Mouse (Mus musculus): ENCODE results near the gene Unc93b1. TPM values are rescaled to one million over a fixed set of nuclear protein-coding genes. Genes with fewer than 3 reads are reported as not detected.
A peak's percentile ranks its signal among the peaks of the same experiment; 100 is the strongest.

The Unc93b1 gene
- 4.4 and 5.0 TPM in 2 replicates for polyA plus RNA-seq (2016; fragmentation: Nextera tagmentation; extraction: Ambion mirVana)

DNA sequence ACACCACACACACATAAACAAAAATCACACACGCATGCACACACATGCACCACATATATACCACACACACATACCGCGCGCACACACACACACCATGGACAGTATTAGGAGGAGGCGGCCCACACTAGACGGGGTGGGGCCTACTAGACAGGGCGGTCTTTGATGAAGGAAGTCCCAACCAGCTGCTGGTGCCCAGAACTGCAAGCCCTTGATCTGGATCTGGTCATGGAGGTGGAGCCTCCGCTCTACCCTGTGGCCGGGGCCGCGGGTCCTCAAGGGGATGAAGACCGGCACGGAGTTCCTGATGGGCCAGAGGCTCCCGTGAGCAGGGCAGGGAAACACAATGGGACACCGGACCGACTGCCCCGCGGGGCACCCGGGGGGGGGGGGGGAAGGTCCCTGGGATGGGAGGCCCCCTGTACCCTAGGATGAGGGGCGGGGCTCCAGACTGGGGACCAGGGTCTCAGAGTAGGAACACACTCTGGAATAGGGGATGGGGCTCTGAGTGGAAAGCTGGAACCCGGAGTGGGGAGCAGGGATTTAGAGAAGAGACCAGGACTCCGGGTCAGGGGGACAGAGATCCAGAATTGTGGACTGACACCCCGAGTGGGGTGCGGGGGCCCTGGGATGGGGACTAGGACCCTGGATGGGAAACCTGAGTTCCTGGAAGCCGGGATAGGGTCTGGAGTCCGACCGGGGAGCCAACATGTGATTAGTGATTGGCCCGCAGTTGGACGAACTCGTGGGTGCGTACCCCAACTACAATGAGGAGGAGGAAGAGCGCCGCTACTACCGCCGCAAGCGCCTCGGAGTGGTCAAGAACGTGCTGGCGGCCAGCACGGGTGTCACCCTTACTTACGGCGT lies at the start of gene Unc93b1:
Gene Unc93b1, plus strand, starts transcription at position 155 of the 864 bp plus-strand sequence.
- no peaks in the 10 kb centered on the region for H3K9me3 ChIP-seq
- no peaks in the 10 kb centered on the region for H3K36me3 ChIP-seq
- peak within 1 kb of the TSS; percentile 70 for H3K4me3 ChIP-seq
- peak within 1 kb of the TSS; percentile 79 for H3K27ac ChIP-seq
- peaks cover 19% of the 10 kb centered on the region for H3K27me3 ChIP-seq (ENCODE audit: insufficient read depth, poor library complexity, severe bottlenecking)
- WGBS: 6% methylated on average over 42 of the region's 42 CpGs
- DNase-seq (ENCODE audit: low spot score): no peak
- H3K4me1 ChIP-seq: peaks cover 22% of the 10 kb centered on the region

DNA sequence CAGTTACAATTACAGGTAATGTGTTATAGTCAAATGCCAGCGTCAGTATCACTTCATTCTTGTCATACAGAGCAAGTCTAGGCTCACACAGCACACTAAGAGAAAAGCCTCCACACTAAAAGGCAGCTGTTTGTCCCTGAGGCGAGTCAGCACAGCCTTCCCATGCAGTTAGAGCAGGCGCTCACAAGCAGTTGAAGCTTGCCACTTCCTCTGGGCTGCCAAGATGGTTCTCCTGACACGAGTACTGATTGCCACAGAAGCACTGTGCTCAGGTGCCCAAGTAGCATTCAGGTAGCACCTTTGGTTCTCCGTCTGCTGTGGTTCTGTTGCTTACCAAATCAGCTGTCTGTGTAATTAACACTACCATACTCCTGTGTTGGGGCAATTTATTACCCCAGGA lies 45.9 kb upstream of the Unc93b1 start:
- 91% methylated on average over 5 of the region's 5 CpGs for WGBS
- peak; percentile 70 for DNase-seq (ENCODE audit: low spot score)
- Histone ChIP-seq H3K9me3 (no peaks in the 10 kb centered on the region), H3K27ac (no peak overlapping the region), H3K4me3 (no peak overlapping the region), H3K27me3 (ENCODE audit: insufficient read depth, poor library complexity, severe bottlenecking) (no peaks in the 10 kb centered on the region), H3K4me1 (peaks cover 22% of the 10 kb centered on the region), H3K36me3 (peaks cover 76% of the 10 kb centered on the region)

DNA sequence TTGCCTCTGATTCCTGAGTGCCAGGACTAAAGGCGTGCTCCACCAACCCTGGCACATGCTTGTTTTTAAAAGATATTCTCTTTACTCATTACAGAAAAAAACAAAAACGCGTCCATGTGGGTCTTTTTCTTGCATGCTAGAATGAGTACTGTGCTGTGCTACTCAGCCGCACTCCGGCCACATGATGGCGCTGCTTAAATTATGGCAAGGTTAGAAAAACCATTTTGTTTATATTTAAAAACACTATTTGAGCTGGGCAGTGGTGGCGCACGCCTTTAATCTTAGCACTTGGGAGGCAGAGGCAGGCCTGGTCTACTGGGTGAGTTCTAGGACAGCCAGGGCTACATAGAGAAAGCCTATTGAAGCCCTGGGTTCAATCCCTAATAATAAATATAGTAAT lies 44.8 kb upstream of the Unc93b1 start:
- peaks cover 87% of the 10 kb centered on the region for H3K36me3 ChIP-seq

DNA sequence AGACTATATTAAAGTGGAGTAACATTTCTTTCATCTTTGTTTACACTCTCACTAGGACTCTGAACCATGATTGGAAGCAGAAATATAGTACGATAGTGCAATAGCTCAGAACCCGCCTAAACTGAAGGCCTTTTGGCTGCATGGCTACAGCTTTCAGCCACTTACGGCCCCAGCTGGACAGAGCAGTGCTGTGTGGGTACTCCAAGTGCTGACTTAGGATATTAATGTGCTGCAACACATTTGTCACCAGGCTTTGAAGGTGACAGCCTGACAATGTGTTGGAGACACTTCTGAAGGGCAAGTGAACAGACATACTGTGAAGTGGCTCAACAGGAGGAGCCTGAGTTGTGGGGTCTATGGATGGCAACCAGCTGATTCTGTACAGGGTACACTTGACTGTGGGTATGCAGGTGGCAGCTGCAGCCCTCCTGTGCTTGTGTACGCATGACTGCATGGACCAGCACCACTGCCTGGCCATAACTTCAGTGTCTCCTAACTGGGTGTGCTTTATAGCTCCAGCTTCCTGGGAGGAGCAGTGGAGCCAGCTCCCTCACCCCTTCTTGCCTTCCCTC lies 41.4 kb upstream of the Unc93b1 start:
- DNase-seq (ENCODE audit: low spot score): no peak
- H3K36me3 ChIP-seq: peaks cover 95% of the 10 kb centered on the region
- peaks cover 38% of the 10 kb centered on the region for H3K4me1 ChIP-seq
- no peaks in the 10 kb centered on the region for H3K9me3 ChIP-seq
- H3K4me3 ChIP-seq: no peak overlapping the region
- no peaks in the 10 kb centered on the region for H3K27me3 ChIP-seq (ENCODE audit: insufficient read depth, poor library complexity, severe bottlenecking)
- H3K27ac ChIP-seq: peak overlapping the region; percentile 56
- 70% methylated on average over 4 of the region's 4 CpGs for WGBS

More for the DNA sequence above, 44.8 kb upstream of the Unc93b1 start:
- Histone ChIP-seq H3K9me3 (no peaks in the 10 kb centered on the region), H3K4me1 (peaks cover 22% of the 10 kb centered on the region), H3K27ac (no peak overlapping the region), H3K4me3 (no peak overlapping the region), H3K27me3 (ENCODE audit: insufficient read depth, poor library complexity, severe bottlenecking) (no peaks in the 10 kb centered on the region)
- WGBS: 88% methylated on average over 8 of the region's 8 CpGs
- peak; percentile 46 for DNase-seq (ENCODE audit: low spot score)

DNA sequence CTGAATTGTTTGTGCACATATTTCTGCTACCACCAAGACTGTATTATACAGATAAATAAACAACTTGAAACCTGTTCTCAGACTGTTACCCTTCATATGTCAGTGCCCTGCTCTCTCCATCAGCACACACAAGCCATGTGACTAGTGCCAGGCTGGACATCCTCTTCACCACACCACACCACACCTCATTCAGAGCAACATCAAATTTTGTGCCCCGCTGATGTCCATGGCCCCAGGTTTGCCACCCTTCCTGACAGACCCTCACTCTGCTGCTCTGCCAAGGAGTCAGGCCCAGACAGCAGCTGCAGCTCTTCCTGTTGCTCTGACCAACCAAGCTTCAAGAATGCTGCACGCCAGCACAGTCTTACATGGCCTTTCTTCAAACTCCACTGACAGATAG lies 40.7 kb upstream of the Unc93b1 start:
- peaks cover 38% of the 10 kb centered on the region for H3K4me1 ChIP-seq
- H3K9me3 ChIP-seq: no peaks in the 10 kb centered on the region
- DNase-seq (ENCODE audit: low spot score): no peak
- H3K36me3 ChIP-seq: peaks cover 92% of the 10 kb centered on the region
- no peak overlapping the region for H3K4me3 ChIP-seq
- no peak overlapping the region for H3K27ac ChIP-seq
- no peaks in the 10 kb centered on the region for H3K27me3 ChIP-seq (ENCODE audit: insufficient read depth, poor library complexity, severe bottlenecking)
- 87% methylated on average over 2 of the region's 2 CpGs for WGBS

DNA sequence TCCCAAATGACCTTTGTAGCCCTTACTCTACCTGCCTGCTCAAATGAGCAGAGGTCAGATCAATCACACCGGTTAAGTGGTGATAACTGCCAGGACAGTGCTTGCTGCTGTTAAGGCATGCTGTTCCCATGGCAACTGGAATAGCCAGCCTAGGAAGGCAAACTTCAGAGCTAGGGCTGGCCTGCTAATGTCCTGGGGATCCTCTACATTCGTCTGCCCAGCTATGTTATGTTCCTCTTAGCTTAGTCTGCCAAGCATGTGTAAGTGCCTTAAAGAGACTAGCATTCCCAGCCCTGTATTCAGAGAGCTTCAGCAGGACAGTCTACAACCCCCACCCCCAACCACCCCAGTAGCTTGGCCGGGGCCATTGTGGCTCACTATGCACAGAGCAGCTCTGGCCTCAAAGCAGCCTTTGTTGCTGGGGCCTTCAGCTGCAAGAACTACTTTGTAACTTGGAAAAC lies 39.8 kb upstream of the Unc93b1 start:
- Histone ChIP-seq H3K4me3 (no peak overlapping the region), H3K27me3 (ENCODE audit: insufficient read depth, poor library complexity, severe bottlenecking) (no peaks in the 10 kb centered on the region), H3K36me3 (peaks cover 84% of the 10 kb centered on the region), H3K9me3 (no peaks in the 10 kb centered on the region), H3K27ac (peak overlapping the region; percentile 43; the same call in 1 of the 2 replicates), H3K4me1 (peaks cover 38% of the 10 kb centered on the region)
- 37% methylated on average over 3 of the region's 3 CpGs for WGBS
- DNase-seq (ENCODE audit: low spot score): no peak

DNA sequence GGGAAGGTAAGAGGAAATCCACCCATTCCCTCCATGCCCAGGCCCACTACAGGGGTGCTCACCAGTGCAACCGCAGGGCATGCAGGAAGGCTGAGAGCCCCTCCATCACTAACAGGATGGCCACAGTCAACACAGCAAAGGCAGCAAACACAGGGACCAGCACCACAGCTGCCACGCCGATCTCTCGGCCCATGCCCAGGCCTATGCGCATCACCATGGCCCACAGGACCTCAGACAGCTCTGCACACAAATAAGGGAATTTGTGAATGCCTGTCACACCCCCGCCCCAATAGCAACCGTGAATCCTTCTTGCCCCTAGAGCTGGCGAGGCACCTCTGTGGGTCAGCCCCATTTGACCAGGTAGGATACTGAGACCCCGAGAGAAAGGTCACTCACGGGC lies 38.8 kb upstream of the Unc93b1 start:
- Histone ChIP-seq H3K4me3 (no peak overlapping the region), H3K36me3 (peaks cover 77% of the 10 kb centered on the region), H3K9me3 (no peaks in the 10 kb centered on the region), H3K27ac (no peak overlapping the region), H3K4me1 (peaks cover 38% of the 10 kb centered on the region), H3K27me3 (ENCODE audit: insufficient read depth, poor library complexity, severe bottlenecking) (no peaks in the 10 kb centered on the region)
- no peak for DNase-seq (ENCODE audit: low spot score)
- WGBS: 93% methylated on average over 10 of the region's 10 CpGs

DNA sequence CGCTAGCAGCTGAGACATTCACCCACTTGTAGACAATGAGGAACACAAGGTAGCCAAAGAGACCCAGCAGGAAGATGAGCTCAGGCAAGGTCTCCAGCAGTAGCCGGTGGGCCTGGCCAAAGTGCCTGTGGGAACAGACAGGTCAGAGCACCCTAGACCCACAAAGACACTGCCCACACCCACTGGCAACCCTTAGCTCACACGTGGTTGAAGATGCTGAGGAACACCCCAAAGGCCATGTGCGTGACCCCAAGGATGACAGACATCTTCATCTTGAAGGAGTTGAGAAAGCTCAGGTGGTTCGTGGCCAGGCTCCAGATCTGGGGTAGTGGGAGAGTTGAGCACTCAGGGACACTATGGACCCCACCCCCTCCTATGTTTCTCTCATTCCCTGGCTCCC lies 37.4 kb upstream of the Unc93b1 start:
- whole genome bisulfite sequencing: 89% methylated on average over 5 of the region's 5 CpGs
- peaks cover 78% of the 10 kb centered on the region for H3K36me3 ChIP-seq
- H3K27me3 ChIP-seq (ENCODE audit: insufficient read depth, poor library complexity, severe bottlenecking): no peaks in the 10 kb centered on the region
- peaks cover 38% of the 10 kb centered on the region for H3K4me1 ChIP-seq
- H3K9me3 ChIP-seq: no peaks in the 10 kb centered on the region
- H3K4me3 ChIP-seq: no peak overlapping the region
- H3K27ac ChIP-seq: no peak overlapping the region
- DNase-seq (ENCODE audit: low spot score): no peak

DNA sequence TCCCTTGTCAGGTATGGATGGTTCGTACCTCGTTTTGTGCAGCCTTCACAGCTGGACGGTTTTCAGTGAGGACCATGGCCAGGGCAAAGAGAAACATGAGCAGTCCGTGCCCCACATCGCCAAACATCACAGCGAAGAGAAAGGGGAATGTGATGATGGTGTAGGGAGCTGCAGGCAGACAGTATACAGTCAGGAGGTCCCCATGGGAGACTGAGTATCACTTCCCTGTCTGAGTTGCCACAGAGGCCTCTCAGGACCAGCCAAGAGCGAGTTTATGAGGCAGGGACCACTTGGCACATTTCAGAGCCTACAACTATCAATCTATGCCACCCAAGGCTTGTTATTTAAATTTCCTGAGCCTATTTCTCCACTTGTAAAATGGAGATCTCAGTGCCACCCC lies 36.0 kb upstream of the Unc93b1 start:
- peaks cover 35% of the 10 kb centered on the region for H3K4me1 ChIP-seq

DNA sequence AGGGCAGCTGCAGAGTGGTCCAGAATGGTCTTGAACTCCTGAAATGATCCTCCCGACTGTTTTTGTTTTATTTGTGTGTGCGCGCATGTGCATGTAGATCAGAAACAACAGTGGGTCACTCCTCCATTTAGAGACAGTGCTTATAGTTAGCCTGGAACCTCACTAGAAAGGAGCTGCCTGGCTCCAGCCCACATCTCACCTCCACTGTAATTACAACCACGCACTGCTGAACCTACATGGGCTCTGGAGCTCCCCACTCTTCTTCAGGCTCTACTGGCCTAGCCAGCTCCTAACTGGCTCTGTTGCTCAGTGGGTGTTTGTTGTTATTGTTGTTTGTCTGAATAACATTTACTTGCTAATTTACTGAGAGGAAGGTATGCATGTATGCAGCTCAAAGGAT lies 35.4 kb upstream of the Unc93b1 start:
- Histone ChIP-seq H3K4me1 (peaks cover 36% of the 10 kb centered on the region), H3K9me3 (no peaks in the 10 kb centered on the region), H3K4me3 (no peak overlapping the region), H3K27ac (no peak overlapping the region), H3K36me3 (peaks cover 74% of the 10 kb centered on the region), H3K27me3 (ENCODE audit: insufficient read depth, poor library complexity, severe bottlenecking) (no peaks in the 10 kb centered on the region)
- 94% methylated on average over 4 of the region's 4 CpGs for WGBS
- no peak for DNase-seq (ENCODE audit: low spot score)

More for the DNA sequence above, 36.0 kb upstream of the Unc93b1 start:
- no peak overlapping the region for H3K4me3 ChIP-seq
- no peak for DNase-seq (ENCODE audit: low spot score)
- H3K27me3 ChIP-seq (ENCODE audit: insufficient read depth, poor library complexity, severe bottlenecking): no peaks in the 10 kb centered on the region
- 85% methylated on average over 7 of the region's 7 CpGs for WGBS
- H3K9me3 ChIP-seq: no peaks in the 10 kb centered on the region
- H3K36me3 ChIP-seq: peaks cover 77% of the 10 kb centered on the region
- no peak overlapping the region for H3K27ac ChIP-seq

DNA sequence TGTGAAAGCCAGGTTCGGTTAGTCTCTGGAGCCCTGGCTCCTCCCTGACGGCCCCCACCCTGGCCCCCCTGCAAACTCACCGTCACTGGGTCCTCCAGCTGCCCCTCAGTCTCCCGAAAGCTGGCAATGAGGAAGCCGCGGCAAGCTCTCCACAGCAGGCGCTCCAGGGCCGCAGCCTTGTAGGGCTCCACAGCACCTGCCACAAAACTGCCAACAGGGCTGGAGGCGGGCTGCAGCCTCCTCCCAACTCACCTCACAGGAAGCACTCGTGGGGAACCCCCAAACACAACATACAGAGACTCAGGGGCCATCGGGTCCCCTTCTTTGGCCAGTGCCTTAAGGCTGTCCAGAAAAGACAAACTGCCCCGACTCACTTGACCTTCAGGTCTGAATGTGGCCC lies 32.0 kb upstream of the Unc93b1 start:
- Histone ChIP-seq H3K27me3 (ENCODE audit: insufficient read depth, poor library complexity, severe bottlenecking) (no peaks in the 10 kb centered on the region), H3K4me1 (peaks cover 45% of the 10 kb centered on the region), H3K9me3 (no peaks in the 10 kb centered on the region), H3K36me3 (peaks cover 43% of the 10 kb centered on the region), H3K27ac (no peak overlapping the region), H3K4me3 (no peak overlapping the region)
- 76% methylated on average over 12 of the region's 12 CpGs for WGBS
- no peak for DNase-seq (ENCODE audit: low spot score)

DNA sequence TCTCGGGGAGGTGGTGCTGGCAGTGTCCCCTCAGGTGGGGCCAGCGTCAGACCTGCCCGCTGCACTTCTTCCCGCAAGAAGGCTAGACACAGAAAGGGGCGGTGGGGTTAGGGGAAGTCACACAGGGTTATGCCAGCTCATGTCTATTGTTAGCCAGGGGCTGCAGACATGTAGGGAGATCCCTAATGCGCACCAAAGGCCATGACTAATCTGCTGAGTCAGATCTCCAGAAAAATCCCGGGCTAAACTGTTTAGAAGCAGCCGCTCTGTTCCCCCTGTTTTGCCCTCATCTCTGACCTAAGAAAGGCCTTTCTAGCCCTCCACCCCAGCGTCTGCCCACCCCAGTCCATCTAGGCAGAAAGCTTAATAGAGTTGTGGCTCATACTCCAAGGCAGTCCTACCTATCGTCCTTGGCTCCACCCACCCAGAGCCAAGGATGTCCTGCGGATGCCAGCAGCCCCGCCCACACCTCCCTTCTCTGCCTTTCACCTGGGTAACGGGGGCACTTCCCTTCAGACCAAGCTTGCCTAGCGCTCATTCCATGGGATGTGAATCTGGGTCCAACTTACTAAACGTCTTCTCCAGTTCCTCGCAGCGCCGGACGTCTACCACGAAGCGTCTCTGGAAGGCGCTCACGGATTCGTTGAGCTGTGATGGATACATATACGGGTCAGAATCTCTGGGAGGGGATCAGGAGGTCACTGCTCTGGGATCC lies 31.2 kb upstream of the Unc93b1 start:
- no peak for DNase-seq (ENCODE audit: low spot score)
- Histone ChIP-seq H3K4me1 (peaks cover 46% of the 10 kb centered on the region), H3K4me3 (peak overlapping the region; percentile 16; the same call in 1 of the 2 replicates), H3K36me3 (peaks cover 45% of the 10 kb centered on the region), H3K9me3 (no peaks in the 10 kb centered on the region), H3K27me3 (ENCODE audit: insufficient read depth, poor library complexity, severe bottlenecking) (no peaks in the 10 kb centered on the region), H3K27ac (no peak overlapping the region)
- WGBS: 70% methylated on average over 25 of the region's 25 CpGs

DNA sequence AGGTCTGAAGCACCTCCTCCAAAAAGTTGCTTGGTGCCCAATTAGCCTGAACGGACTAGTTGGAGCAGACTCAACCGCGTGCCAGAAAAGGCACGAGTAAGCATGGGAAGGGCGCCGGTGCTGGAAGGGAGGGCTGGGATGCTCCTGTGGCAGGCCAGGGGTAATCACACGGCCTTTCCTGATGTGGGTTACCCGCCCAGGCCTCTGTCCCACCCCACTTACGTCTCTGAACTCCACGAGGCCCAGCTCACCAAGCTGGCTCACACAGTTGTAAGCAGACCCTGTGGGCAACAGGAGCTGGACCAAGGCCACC lies 30.7 kb upstream of the Unc93b1 start:
- WGBS: 64% methylated on average over 10 of the region's 10 CpGs
- H3K4me3 ChIP-seq: peak overlapping the region; percentile 16; the same call in 1 of the 2 replicates
- H3K4me1 ChIP-seq: peaks cover 46% of the 10 kb centered on the region
- H3K27me3 ChIP-seq (ENCODE audit: insufficient read depth, poor library complexity, severe bottlenecking): no peaks in the 10 kb centered on the region
- H3K9me3 ChIP-seq: no peaks in the 10 kb centered on the region
- 0 out of 2 replicates have a peak overlapping the region, but pooled peaks have one; percentile 47 for H3K27ac ChIP-seq
- DNase-seq (ENCODE audit: low spot score): no peak
- H3K36me3 ChIP-seq: peaks cover 48% of the 10 kb centered on the region

Data from heart, embryonic 10.5 days (tissue).